Mouse (Mus musculus) forebrain, embryonic 12.5 days (tissue): ENCODE data around the gene Ntn4. TPM values are rescaled to one million over a fixed set of nuclear protein-coding genes. Genes with fewer than 3 reads are reported as not detected.

Source experiments
- ATAC-seq: fragments of 200-750 bp; cut with Nextera tagmentation; 2 replicates; pipeline ENCODE4 v1.8.0; 2017; ENCODE audit warnings: moderate TSS enrichment; ENCODE audit not compliant: low FRiP score
- H3K27ac ChIP-seq: fragments of 300-500 bp; sonication (generic); 2 replicates; pipeline ENCODE4 v1.5.1; 2016; ENCODE audit warnings: mild to moderate bottlenecking
- H3K27me3 ChIP-seq: fragments of 300-500 bp; sonication (generic); 2 replicates; pipeline ENCODE4 v1.6.1; 2016; ENCODE audit warnings: mild to moderate bottlenecking
- H3K36me3 ChIP-seq: fragments of 300-500 bp; sonication (generic); replicated peaks from 2 replicates; pipeline ENCODE4 v1.6.1; 2016; ENCODE audit warnings: mild to moderate bottlenecking
- H3K4me1 ChIP-seq: fragments of 300-500 bp; sonication (generic); 2 replicates; pipeline ENCODE4 v1.6.1; 2016
- H3K4me2 ChIP-seq: fragments of 300-500 bp; sonication (generic); 2 replicates; pipeline ENCODE4 v1.6.1; 2016; ENCODE audit warnings: mild to moderate bottlenecking, moderate library complexity
- H3K4me3 ChIP-seq: fragments of 300-500 bp; sonication (generic); replicated peaks from 2 replicates; pipeline ENCODE4 v1.5.1; 2016; ENCODE audit warnings: mild to moderate bottlenecking
- H3K9ac ChIP-seq: fragments of 300-500 bp; sonication (generic); 2 replicates; pipeline ENCODE4 v1.6.1; 2016; ENCODE audit warnings: mild to moderate bottlenecking
- H3K9me3 ChIP-seq: fragments of 300-500 bp; sonication (generic); 2 replicates; pipeline ENCODE4 v1.6.1; 2016
- WGBS: fragments of 180-500 bp; shearing (Covaris S2); methylation state at CpG from one replicate; pipeline ENCODE4 v1.1.7; 2016; 5-methylcytosine and 5-hydroxymethylcytosine counted together
- polyA plus RNA-seq: library from polyadenylated mRNA; unstranded; fragments of >200 nt; fragmentation: Nextera tagmentation; extraction: Ambion mirVana; gene quantifications from 2 replicates; pipeline ENCODE4 v1.2.1, GENCODE M21; 2016

Ntn4 gene
- polyA plus RNA-seq, 1 experiment from 2014 or later = 3.5 TPM

- ATAC-seq = no peak
- Histone ChIP-seq H3K9ac (no peak overlapping the region), H3K27ac (no peak overlapping the region), H3K9me3 (no peaks in the 10 kb centered on the region), H3K36me3 (no peaks in the 10 kb centered on the region), H3K27me3 (peaks cover 9% of the 10 kb centered on the region; the same call in 1 of the 2 replicates), H3K4me3 (no peak overlapping the region), H3K4me1 (no peaks in the 10 kb centered on the region), H3K4me2 (no peak overlapping the region)
- 51% methylated on average over 7 of the region's 7 CpGs for WGBS
Observed at GRCm38 (mm10) chr10:93777372-93777771, 136.9 kb downstream of the Ntn4 start.

GRCm38 (mm10) chr10:93783216-93784013 lies 142.9 kb downstream of the Ntn4 start:
- Histone ChIP-seq H3K27ac (no peak overlapping the region), H3K9ac (no peak overlapping the region), H3K4me1 (0 out of 2 replicates have a peak, but pooled peaks cover 3% of the 10 kb centered on the region), H3K36me3 (no peaks in the 10 kb centered on the region), H3K27me3 (no peaks in the 10 kb centered on the region), H3K4me3 (no peak overlapping the region), H3K4me2 (no peak overlapping the region), H3K9me3 (no peaks in the 10 kb centered on the region)
- no peak for ATAC-seq
- 64% methylated on average over 15 of the region's 15 CpGs for WGBS

Other genes starting within 250 kb of the Ntn4 start
- 137 and 145 TPM in 2 replicates for gene Lta4h, start 187.3 kb upstream of the Ntn4 start, polyA plus RNA-seq
- gene Hal, start 151.9 kb upstream of the Ntn4 start, polyA plus RNA-seq = 0.08 TPM in 1 of 2 replicates, not detected in the other
- 0.08 and 0.21 TPM in 2 replicates for gene Amdhd1, start 100.6 kb upstream of the Ntn4 start, polyA plus RNA-seq
- 0.56 and 0.72 TPM in 2 replicates for gene Ccdc38, start 100.0 kb upstream of the Ntn4 start, polyA plus RNA-seq
- gene Snrpf, start 51.0 kb upstream of the Ntn4 start, polyA plus RNA-seq = 155 and 156 TPM in 2 replicates
- 7.7 and 9.5 TPM in 2 replicates for gene Usp44, start 190.9 kb downstream of the Ntn4 start, polyA plus RNA-seq